Mouse (Mus musculus) heart, adult 2 months (tissue): ENCODE results near the gene Parp1. TPM values are rescaled to one million over a fixed set of nuclear protein-coding genes. Genes with fewer than 3 reads are reported as not detected.

Experiments used
- DNase-seq, 2 experiments: peaks; one replicate each; pipeline ENCODE4 v3.0.0; 2021
- H3K27ac ChIP-seq: fragments of 200-600 bp; 2 replicates; pipeline ENCODE4 v1.8.1; 2022
- H3K27me3 ChIP-seq: fragments of 200-500 bp; 2 replicates; pipeline ENCODE4 v1.6.1; 2012; ENCODE audit warnings: mild to moderate bottlenecking, low read length, inconsistent platforms, mixed read lengths; ENCODE audit not compliant: control insufficient read depth, insufficient read depth
- H3K36me3 ChIP-seq: fragments of 200-500 bp; 2 replicates; pipeline ENCODE4 v1.6.1; 2012; ENCODE audit warnings: low read length, inconsistent platforms; ENCODE audit not compliant: control insufficient read depth, insufficient read depth
- H3K4me1 ChIP-seq: fragments of 200-500 bp; 2 replicates; pipeline ENCODE4 v1.6.1; 2011; ENCODE audit warnings: low read length; ENCODE audit not compliant: control insufficient read depth, insufficient read depth
- H3K4me3 ChIP-seq: fragments of 200-600 bp; 2 replicates; pipeline ENCODE4 v1.8.1; 2022
- H3K79me2 ChIP-seq: fragments of 200-500 bp; replicated peaks from 2 replicates; pipeline ENCODE4 v1.6.1; 2012; ENCODE audit warnings: mild to moderate bottlenecking, inconsistent platforms, low read length, moderate library complexity, mixed read lengths; ENCODE audit not compliant: control insufficient read depth, insufficient read depth
- H3K9ac ChIP-seq: fragments of 200-500 bp; 2 replicates; pipeline ENCODE4 v1.6.1; 2012; ENCODE audit warnings: low read depth, mild to moderate bottlenecking, control low read depth, inconsistent platforms, low read length, mixed read lengths
- CTCF ChIP-seq: fragments of 200-600 bp; IDR thresholded peaks from 2 replicates; pipeline ENCODE4 v1.8.1; 2022; ENCODE audit warnings: antibody characterized with exemption, mild to moderate bottlenecking, moderate library complexity
- EP300 ChIP-seq: fragments of 200-500 bp; IDR thresholded peaks from 2 replicates; pipeline ENCODE4 v1.6.1; 2011; ENCODE audit warnings: low read depth, low read length, control low read depth; ENCODE audit not compliant: insufficient read depth
- POLR2A ChIP-seq: fragments of 200-500 bp; IDR thresholded peaks from 2 replicates; pipeline ENCODE4 v1.6.1; 2011; ENCODE audit warnings: mild to moderate bottlenecking, low read depth, low read length, control low read depth; ENCODE audit not compliant: insufficient read depth
- WGBS: fragments of 180-500 bp; shearing (Covaris S2); methylation state at CpG from one replicate; pipeline ENCODE4 v1.1.7; 2018; 5-methylcytosine and 5-hydroxymethylcytosine counted together
- intact Hi-C: fragments of 180-260 bp; cut with DNase I; formaldehyde crosslinking; loops from one replicate; pipeline ENCODE4 v1.15.1; 2025
- polyA plus RNA-seq: library from polyadenylated mRNA; depleted of rRNA; stranded (reverse); fragments of >200 nt; gene quantifications from 2 replicates; pipeline ENCODE4 v1.2.3, GENCODE M21; 2012
- total RNA-seq, 2 experiments: library from RNA; stranded (reverse); gene quantifications; 2 replicates each; pipeline ENCODE4 v1.2.3; 2021

Gene Parp1
- total and polyA plus RNA-seq, 3 experiments: 19.5 to 60.2 (median 56.9) TPM

DNA sequence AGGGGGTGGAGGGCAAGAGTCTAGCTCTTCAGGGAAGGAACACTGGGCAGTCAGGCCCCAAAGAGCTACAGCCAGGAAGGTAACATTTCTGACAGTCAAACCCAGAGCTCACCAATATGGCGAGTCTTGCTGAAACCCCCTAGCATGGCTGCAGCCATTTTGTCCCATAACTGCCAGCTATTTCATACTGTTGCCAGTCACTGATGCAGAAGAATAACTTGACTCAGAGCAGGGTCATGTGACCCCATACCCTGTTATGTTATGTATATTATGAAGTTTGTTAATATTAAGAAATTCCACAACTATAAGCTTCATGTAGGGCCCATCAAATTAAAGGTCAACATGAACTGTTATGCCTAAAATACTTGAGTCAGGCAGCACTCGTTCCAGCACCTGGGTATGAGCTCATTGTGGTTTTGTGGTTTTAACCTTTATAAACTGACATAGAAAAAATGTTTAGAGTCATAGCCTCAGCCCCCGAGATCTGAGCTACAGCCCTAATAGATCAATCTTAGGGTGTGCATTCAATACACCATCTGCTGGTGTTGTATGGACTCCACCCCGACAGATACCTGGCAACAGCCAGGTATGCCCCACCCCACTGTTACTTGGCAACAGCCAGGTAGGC, 22.7 kb upstream of the Parp1 start:
- H3K79me2 ChIP-seq: no peaks in the 10 kb centered on the region
- WGBS: 81% methylated on average over 4 of the region's 4 CpGs
- H3K36me3 ChIP-seq: no peaks in the 10 kb centered on the region
- H3K4me3 ChIP-seq: no peak overlapping the region
- DNase-seq: no peak
- H3K27ac ChIP-seq: no peak overlapping the region
- no peak overlapping the region for H3K9ac ChIP-seq
- no peaks in the 10 kb centered on the region for H3K4me1 ChIP-seq
- intact Hi-C loops: no loop called here
- no peaks in the 10 kb centered on the region for H3K27me3 ChIP-seq
- TF ChIP-seq EP300 (no peak), CTCF (no peak), POLR2A (no peak)

DNA sequence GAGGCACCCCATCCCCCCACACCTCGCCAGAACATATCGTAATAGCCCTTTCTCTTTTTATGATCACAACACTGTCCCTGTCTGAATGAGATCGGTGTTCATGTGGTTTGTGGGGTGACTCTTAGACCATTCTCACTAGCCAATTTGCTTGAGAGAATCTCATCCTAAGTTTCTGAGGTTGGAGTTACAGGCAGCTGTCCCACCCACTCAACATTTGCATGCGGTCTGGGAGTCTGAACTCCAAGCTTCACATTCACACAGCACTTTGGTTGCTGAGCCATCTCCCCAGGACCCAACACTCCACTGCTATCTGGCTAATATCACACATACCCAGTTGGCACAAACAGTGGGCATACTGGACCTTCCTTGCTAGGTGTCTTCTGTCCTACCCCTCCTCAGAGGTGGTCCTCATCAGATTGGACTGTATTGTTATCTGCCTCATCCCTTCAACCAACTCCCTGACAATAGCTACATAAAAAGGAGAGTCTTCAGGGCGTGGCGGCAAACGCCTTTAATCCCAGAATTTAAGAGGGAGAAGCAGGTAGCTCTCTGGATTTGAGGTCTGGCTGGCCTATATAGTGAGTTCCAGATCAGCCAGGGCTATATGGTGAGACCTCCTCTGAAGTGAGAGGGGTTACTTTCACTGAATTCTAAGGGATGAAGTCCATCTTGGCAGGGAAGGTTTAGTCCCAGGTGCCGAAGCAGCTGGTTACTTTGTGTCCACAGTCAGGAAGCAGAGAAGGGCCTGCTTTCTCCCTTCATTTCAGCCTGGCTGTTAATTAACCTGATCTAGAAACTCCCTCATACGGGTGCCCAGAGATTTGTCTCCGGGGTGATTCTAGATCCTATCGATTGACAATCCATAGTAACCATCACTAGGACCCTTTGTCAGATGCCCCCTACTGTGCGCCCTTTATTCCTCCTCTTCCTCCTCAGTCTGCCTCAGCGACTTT, 21.6 kb upstream of the Parp1 start:
- H3K27me3 ChIP-seq: no peaks in the 10 kb centered on the region
- no peaks in the 10 kb centered on the region for H3K36me3 ChIP-seq
- H3K27ac ChIP-seq: no peak overlapping the region
- no peaks in the 10 kb centered on the region for H3K4me1 ChIP-seq
- no peak for DNase-seq
- H3K79me2 ChIP-seq: no peaks in the 10 kb centered on the region
- no peak overlapping the region for H3K9ac ChIP-seq
- no peak for TF ChIP-seq EP300
- TF ChIP-seq POLR2A: no peak
- TF ChIP-seq CTCF: no peak
- H3K4me3 ChIP-seq: no peak overlapping the region
- 68% methylated on average over 13 of the region's 13 CpGs for WGBS
- intact Hi-C loops: no loop called here

DNA sequence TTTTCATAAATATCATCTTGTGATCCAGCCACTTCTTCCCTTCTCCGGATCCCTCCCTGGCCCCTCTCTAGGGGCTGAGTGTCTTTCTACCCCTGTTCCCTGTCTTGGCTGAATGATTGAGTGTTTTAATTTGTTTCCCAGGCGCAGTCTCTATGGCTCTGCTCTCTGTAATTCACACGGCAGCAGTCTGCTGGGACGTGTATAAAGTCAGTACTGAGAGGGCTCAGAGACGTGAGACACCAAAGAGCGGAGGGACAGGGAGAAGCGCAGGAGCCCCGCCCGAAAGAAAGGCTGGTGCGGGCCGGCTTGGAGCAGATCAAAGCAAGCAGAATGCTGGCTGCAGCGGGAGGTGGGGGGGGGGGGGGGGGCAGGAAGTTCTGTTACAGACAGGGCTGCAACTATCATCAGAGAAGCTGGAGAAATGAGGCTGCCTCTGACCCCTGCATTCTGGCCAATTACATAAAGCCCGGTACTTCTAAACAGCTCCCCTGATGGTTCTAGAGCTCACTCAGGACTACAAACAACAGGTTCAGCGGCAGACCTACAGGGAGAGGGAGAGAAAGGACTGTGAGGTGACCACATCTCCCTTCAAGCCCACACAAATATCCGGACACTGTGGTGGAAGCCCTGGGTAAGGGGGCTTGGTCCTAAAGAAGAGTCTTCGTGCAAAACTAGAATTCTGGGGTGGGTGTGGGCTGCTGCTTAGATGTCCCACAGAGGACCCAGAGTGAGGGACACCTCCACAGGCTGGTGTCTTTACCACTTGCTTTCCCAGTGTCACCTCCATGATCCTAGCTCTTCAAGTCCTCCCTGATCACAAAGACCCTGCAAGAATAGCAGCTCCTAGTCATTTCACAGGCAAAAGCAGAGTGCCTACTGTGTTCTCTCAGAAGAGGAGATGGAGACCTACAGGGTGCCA, 20.7 kb upstream of the Parp1 start:
- H3K79me2 ChIP-seq: no peaks in the 10 kb centered on the region
- 8% methylated on average over 16 of the region's 16 CpGs for whole genome bisulfite sequencing
- no peak overlapping the region for H3K4me3 ChIP-seq
- DNase-seq: peak in 1 of 2 experiments; percentile 25
- H3K9ac ChIP-seq: no peak overlapping the region
- intact Hi-C loops: no loop called here
- H3K27me3 ChIP-seq: no peaks in the 10 kb centered on the region
- H3K4me1 ChIP-seq: no peaks in the 10 kb centered on the region
- TF ChIP-seq EP300: no peak
- TF ChIP-seq POLR2A: no peak
- no peak for TF ChIP-seq CTCF
- H3K27ac ChIP-seq: no peak overlapping the region
- H3K36me3 ChIP-seq: no peaks in the 10 kb centered on the region

DNA sequence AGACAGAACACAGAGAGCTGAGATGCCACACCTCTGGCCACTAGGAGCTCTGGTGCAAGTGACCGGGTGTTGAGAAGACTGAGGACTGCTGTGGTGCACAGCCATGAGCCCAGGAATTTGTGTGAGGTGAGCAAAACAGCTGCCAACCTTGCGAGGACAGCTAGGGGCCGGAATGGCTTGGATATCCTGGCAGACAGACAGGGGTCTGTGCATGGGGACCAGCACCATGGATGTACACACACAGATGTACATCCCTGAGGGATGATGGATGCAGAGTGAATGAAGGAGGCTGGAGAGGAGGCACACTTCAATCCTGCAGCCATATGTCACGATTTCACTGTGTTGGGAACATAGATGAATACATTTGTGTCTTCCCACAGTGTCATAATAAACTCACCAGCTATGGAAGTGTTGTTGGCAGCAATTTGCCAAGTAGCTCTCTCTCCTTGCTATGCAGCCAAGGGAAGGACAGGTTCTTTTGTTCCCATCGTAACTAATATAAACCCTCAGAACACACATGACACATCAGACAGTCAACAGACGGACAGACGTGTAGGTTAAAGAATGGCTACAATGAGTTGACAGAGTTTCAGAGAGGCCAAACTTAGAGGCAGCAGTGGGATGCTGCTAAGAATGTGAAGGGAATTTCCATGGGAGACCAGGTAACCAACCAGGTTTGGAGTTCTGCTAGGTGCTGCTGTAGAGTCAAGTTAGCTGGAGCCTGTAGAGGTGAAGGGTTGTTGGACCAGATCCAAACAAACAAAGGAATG, 19.0 kb upstream of the Parp1 start:
- 76% methylated on average over 7 of the region's 7 CpGs for WGBS
- Histone ChIP-seq H3K4me3 (no peak overlapping the region), H3K79me2 (no peaks in the 10 kb centered on the region), H3K9ac (no peak overlapping the region), H3K4me1 (no peaks in the 10 kb centered on the region), H3K27me3 (no peaks in the 10 kb centered on the region), H3K27ac (no peak overlapping the region), H3K36me3 (no peaks in the 10 kb centered on the region)
- DNase-seq: no peak
- intact Hi-C loops: loop anchor here (2.0 to 5.0 kb wide), 3 partner anchors 63 to 375 kb away; no protein-coding TSS in a partner anchor
- TF ChIP-seq CTCF (no peak), EP300 (no peak), POLR2A (no peak)

DNA sequence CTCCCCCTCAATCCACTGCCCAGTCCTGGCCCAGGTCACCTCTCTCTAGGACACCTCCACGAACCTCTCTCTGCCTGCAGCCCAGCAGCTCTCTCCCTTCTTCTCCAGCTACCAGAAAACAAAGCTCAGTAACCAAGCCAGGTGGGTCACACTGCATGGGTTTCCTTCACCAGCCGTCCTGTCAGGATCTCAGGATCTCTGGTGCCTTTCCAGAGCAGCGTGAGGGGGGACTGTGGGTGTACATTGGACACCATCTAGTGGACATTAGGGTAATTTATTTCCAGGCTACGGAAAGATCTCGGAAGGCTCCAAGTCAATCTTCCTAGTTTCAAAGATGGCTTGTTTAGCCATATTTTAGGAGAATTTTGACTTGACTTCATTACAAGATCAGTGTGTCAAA, 18.0 kb upstream of the Parp1 start:
- no peak for DNase-seq

More for the DNA sequence above, 18.0 kb upstream of the Parp1 start:
- no peaks in the 10 kb centered on the region for H3K27me3 ChIP-seq
- H3K27ac ChIP-seq: no peak overlapping the region
- no peaks in the 10 kb centered on the region for H3K79me2 ChIP-seq
- H3K4me3 ChIP-seq: no peak overlapping the region
- peak; percentile 81 for TF ChIP-seq CTCF
- no peak for TF ChIP-seq POLR2A
- 0 out of 2 replicates have a peak, but pooled peaks have one; percentile 21 for TF ChIP-seq EP300
- H3K4me1 ChIP-seq: no peaks in the 10 kb centered on the region
- H3K36me3 ChIP-seq: no peaks in the 10 kb centered on the region
- WGBS: 6% methylated on average over 5 of the region's 5 CpGs
- intact Hi-C loops: loop anchor here (2.0 to 5.0 kb wide), 3 partner anchors 64 to 376 kb away; no protein-coding TSS in a partner anchor
- no peak overlapping the region for H3K9ac ChIP-seq
